In the genomic region with DNA sequence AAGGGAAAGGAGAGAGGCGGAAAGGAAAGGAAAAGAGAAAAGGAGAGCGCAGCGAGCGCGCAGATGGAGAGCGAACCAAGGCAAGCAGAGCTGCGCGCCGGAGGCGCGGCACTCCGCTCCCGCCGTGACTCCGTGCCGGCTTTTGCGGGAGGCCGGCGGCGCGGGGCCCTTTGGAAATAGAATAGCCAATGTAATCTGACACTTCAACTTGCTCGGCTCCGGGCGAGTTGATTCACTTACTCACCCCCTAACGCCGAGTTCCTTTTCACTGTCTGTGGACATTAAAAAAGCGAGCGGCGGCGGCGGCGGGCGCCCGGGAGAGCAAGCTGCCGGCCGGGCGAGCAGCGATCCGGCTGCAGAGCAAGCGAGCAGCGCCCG, we compare ENCODE assay signal across 8 mouse cellular contexts. TPM values are rescaled to one million over a fixed set of nuclear protein-coding genes. Genes with fewer than 3 reads are reported as not detected.
A peak's percentile ranks its signal among the peaks of the same experiment; 100 is the strongest.
DNase-seq lines count a peak whose midpoint lies in the region; ATAC-seq lines count a peak whose summit lies in the region.

A gene (plus strand): TSS at position 170 of the 378 bp plus-strand sequence.

- peak; percentile 44 for ATAC-seq in hindbrain, embryonic 14.5 days (ENCODE audit: low FRiP score)

- H3K27ac ChIP-seq in hindbrain, embryonic 14.5 days, result peak within 1 kb of the TSS; percentile 99

- no peaks in the 10 kb centered on the region for H3K9me3 ChIP-seq in hindbrain, embryonic 14.5 days (ENCODE audit: control insufficient read depth, low read length)

- no peaks in the 10 kb centered on the region for H3K36me3 ChIP-seq in hindbrain, embryonic 14.5 days (replicated peaks; ENCODE audit: control insufficient read depth, insufficient read depth)

- peak within 1 kb of the TSS; percentile 84 for H3K4me2 ChIP-seq in hindbrain, embryonic 14.5 days (replicated peaks)

- WGBS in hindbrain, embryonic 14.5 days, result under 1% methylated on average over 42 of the region's 42 CpGs

- H3K4me3 ChIP-seq in hindbrain, embryonic 14.5 days (replicated peaks; ENCODE audit: low read length), result peak within 1 kb of the TSS; percentile 94

- peaks cover 46% of the 10 kb centered on the region for H3K4me1 ChIP-seq in hindbrain, embryonic 14.5 days (replicated peaks; ENCODE audit: control insufficient read depth, insufficient read depth, low read length)

- DNase-seq in MN1 (ENCODE audit: low spot score), result peak; percentile 95
- peak; percentile 91 to 96 for DNase-seq in cerebellum, postnatal 14 days
- peak; percentile 86 to 91 for DNase-seq in frontal cortex, postnatal 36 days (ENCODE audit: low spot score in 2 of 2)
- DNase-seq in hindbrain, embryonic 14.5 days (ENCODE audit: low spot score), result peak; percentile 93
- DNase-seq in layer of hippocampus, postnatal 25 days (ENCODE audit: extremely low spot score in 1 of 2, low spot score in 1 of 2), result peak; percentile 79 to 83
- DNase-seq in lung, postnatal 25 days (ENCODE audit: low spot score), result peak; percentile 91
- peak; percentile 92 for DNase-seq in retina, embryonic 14.5 days (ENCODE audit: low spot score)
- peak; percentile 84 to 86 for DNase-seq in thymus, postnatal 36 days

- peak within 1 kb of the TSS; percentile 99 for H3K9ac ChIP-seq in hindbrain, embryonic 14.5 days

- H3K27me3 ChIP-seq in hindbrain, embryonic 14.5 days (ENCODE audit: control insufficient read depth, insufficient read depth, low read length), result no peaks in the 10 kb centered on the region

RNA-seq across cellular contexts. Expression of the gene that starts here (rescaled TPM):
- 70.0 and 70.6 TPM in 2 replicates for polyA plus RNA-seq in hindbrain, embryonic 14.5 days (2014; fragmentation: Nextera tagmentation; extraction: Ambion mirVana)
- 100 to 1,000 TPM in 1 of 2 experiments, 10 to 100 TPM in 1; 82.5 to 105 TPM for total RNA-seq in layer of hippocampus, postnatal 25 days (2021)

Comparison
In these comparisons a context has a peak if more than half of its experiments do, and no peak if none do; other contexts are left out.
1. Peak in every context shown above with its lines: DNase-seq, ATAC-seq, H3K4me3 ChIP-seq and H3K27ac ChIP-seq.